Mouse (Mus musculus) induced T-regulatory cell, adult 2 months (primary cell): ENCODE results near the gene Tgfb1i1.
A peak's percentile ranks its signal among the peaks of the same experiment; 100 is the strongest.

Source experiments
- DNase-seq: peaks from one replicate; pipeline ENCODE4 v3.0.0-alpha.2; 2012; ENCODE audit warnings: low read depth

Gene Tgfb1i1

GRCm38 (mm10) chr7:128246496-128247391 lies at the start of gene Tgfb1i1:
TSS of gene Tgfb1i1 (plus strand) at chr7:128246812.
- DNase-seq = no peak

DNA sequence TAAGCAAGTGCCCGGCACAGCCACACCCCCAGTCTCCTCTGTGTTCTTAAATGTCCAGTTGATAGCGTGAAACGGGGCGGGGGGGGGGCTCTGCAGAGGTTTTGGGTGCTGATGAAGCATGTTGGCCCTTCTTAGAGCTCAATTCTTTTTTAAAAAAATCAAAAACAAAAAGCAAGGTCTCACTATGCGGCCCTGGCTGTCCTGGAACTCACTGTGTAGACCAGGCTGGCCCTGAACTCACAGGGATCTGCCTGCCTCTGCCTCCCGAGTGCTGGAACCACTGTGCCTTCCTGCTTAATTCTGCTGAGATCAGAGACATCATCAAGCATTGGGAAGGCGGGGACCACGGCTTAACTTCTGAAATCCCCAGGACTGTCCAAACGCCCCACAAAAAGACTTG lies 45.0 kb upstream of the Tgfb1i1 start:
- no peak for DNase-seq

DNA sequence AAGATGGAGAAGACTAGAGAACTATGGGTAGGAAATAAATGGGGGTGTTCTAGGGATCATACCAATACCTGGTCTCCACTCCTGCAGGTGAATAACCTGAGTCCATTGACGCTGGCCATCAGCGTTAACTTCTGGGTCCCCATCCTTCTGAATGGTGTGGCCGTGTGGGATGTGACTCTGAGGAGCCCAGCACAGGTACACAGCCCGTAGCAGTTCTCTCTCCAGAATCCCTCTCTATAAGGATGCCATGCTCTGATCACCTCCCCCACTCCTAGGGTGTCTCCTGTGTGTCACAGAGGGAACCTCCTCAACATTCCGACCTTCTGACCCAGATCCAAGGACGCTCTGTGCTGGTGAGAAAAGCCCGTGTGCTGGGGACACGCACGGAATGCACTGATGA lies 43.5 kb upstream of the Tgfb1i1 start:
- no peak for DNase-seq

- DNase-seq = no peak
Observed at GRCm38 (mm10) chr7:128204179-128204578, 42.4 kb upstream of the Tgfb1i1 start.

DNA sequence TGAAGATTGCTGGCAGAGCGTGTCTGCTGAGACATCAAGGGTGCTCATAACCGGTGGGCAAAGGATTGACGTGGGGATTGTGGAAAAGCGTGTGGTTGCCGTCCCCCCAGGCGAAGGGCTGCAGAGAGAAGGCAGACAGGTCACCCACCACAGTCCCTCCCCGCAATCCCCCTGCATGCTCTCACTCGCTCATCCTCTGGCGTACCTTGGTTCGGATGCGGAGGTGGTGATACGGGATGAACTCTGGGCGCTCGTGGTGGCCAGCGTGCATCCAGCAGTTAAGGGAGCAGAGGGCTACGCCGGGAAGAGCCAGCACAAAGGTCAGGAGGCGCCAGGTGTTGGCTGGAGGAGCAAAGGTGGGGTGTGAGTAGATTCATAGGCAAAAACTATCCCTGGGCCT lies 40.9 kb upstream of the Tgfb1i1 start:
- DNase-seq = no peak

GRCm38 (mm10) chr7:128206152-128206551 lies 40.5 kb upstream of the Tgfb1i1 start, which contains the start of gene Cox6a2:
TSS of gene Cox6a2 (minus strand) at chr7:128206387.
- DNase-seq = no peak

GRCm38 (mm10) chr7:128208187-128208586 lies 38.4 kb upstream of the Tgfb1i1 start:
- DNase-seq = peak; percentile 83

GRCm38 (mm10) chr7:128209826-128210225 lies 36.8 kb upstream of the Tgfb1i1 start:
- no peak for DNase-seq

GRCm38 (mm10) chr7:128219952-128220351 lies 26.7 kb upstream of the Tgfb1i1 start:
- DNase-seq = no peak

DNA sequence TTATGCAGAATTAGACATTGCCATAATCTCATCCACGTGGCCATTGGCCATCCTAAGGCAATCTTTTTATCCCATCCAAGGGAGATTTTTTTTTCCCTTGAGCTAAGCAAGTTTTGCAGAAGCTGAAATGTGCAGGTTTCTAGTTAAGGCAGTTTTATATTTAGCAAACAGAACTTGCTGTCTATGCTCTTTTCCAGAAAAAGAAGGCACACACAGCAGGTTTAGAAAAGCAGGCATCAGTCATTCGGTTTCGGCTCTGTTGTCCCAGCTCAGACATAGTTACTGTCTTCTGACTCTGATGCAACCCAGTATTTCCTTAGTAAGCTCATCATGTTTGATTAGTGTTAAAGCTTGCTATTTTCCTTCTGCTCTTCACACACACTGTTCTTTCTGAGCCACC lies 25.7 kb upstream of the Tgfb1i1 start:
- DNase-seq = no peak

DNA sequence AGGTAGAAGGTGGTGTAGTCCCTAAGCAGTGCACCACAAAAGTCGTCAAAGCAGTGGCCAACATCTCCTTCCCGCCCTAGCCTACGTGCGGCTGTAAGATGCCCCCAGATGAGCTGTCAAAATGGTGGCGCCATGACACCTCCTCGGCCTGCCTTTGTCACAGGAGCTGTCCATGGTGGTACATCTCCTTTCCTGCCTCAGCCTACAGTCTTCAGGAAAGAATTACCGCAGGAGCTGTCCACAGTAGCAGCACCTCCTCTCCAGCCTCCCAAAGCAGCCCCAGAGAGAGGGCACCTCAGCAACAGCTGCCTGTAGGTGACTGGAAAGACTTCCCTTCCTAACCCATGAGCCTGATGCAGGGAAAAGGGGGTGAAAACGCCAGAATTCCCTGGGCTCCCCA lies 14.9 kb upstream of the Tgfb1i1 start:
- DNase-seq = peak; percentile 46

DNA sequence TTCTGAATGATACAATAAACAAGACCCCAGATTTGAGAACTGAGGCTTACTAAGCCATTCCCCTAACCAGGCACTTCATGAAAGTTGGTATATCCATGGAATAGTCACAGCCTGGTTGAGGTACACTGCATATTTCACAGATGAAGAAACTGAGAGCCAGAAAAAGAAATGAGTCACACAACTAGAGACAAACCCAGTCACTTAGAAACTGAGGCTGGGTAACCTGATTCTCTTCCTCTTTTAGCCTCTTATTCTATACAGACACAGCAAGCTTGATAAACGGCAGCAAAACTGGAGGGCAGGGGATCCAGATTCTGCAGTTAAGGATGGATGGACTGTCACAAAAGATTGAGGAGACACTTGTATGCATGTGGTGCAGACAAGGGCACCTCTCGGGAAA lies 11.8 kb upstream of the Tgfb1i1 start:
- no peak for DNase-seq

GRCm38 (mm10) chr7:128235481-128235880 lies 11.1 kb upstream of the Tgfb1i1 start:
- no peak for DNase-seq

DNA sequence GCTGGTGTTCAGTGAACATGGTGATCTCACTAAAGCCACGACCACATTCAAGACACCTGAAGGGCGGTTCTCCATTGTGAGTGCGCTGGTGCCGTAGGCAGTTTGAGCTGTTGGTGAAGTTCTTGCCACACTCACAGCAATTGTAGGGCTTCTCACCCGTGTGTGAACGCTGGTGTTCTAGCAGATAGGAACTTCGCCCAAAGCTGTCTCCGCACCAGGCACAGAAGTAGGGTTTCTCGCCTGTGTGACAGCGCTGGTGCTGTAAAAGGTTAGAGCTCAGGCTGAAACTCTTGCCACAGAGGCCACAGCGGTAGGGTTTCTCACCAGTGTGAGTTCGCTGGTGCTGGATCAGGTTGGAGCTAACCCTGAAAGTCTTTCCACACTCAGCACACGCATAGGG lies 10.2 kb upstream of the Tgfb1i1 start:
- DNase-seq = peak; percentile 14

GRCm38 (mm10) chr7:128236856-128237592 lies 9.6 kb upstream of the Tgfb1i1 start, which contains the start of gene Armc5:
TSS of gene Armc5 (plus strand) at chr7:128237342.
- DNase-seq = peak; percentile 88

- DNase-seq = no peak
Observed at GRCm38 (mm10) chr7:128237593-128237926, 9.1 kb upstream of the Tgfb1i1 start.

- peak; percentile 100 for DNase-seq
Observed at GRCm38 (mm10) chr7:128237927-128238778, 8.5 kb upstream of the Tgfb1i1 start, which contains the start of gene 9130023H24Rik. TSS of gene 9130023H24Rik (minus strand) at chr7:128238031.

GRCm38 (mm10) chr7:128238991-128239390 lies 7.6 kb upstream of the Tgfb1i1 start:
- peak; percentile 86 for DNase-seq

- DNase-seq = no peak
Observed at GRCm38 (mm10) chr7:128240131-128240784, 6.4 kb upstream of the Tgfb1i1 start.

DNA sequence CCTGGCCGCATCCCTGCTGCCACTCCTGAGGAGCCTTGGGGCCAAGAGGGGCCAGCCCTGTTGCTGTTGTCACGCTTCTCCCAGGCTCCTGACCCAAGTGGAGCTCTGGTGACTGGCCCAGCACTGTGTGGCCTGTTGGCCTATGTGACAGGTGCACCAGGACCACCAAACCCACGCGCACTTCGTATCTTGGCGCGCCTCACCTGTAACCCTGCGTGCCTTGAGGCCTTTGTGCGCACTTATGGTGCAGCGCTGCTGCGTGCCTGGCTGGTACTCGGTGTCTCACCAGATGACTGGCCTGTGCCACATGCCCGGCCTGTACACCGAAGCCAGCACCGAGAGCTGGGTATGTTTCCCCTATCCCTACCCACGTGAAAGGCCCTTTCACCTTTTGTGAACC lies 4.3 kb upstream of the Tgfb1i1 start:
- DNase-seq = no peak

- no peak for DNase-seq
Observed at GRCm38 (mm10) chr7:128243921-128244320, 2.7 kb upstream of the Tgfb1i1 start.
